Mouse (Mus musculus): Measurements from ENCODE around the gene Kera.

- TF ChIP-seq FLI1 (IDR thresholded peaks at IDR 0.05; ENCODE audit: low read length) (no peak), GATA1 (IDR thresholded peaks at IDR 0.05; ENCODE audit: borderline replicate concordance, low read length) (no peak)
Observed at GRCm38 (mm10) chr10:97582543-97583231, 24.0 kb upstream of the Kera start.
